In genomic region chr14:17623936-17624335, GRCm38 (mm10) we compare ENCODE assay signal across 15 mouse cellular contexts.
"Had no signal": no experiment of that assay in that cellular context is flagged by ENCODE, and none has a peak within 500 bp of the region (broad histone marks: within the 10 kb centered on the region; RNA-seq: fewer than 3 reads in every experiment).

No protein-coding gene starts in this region.

- H3K9ac ChIP-seq: kidney, embryonic 15.5 days; liver, embryonic 13.5 days; stomach, embryonic 15.5 days had no signal

- H3K4me1 ChIP-seq: kidney, embryonic 15.5 days; liver, embryonic 13.5 days; stomach, embryonic 15.5 days had no signal

- DNase-seq: kidney, adult 11 months; kidney, adult 8-10 months; kidney, postnatal 10 days; kidney, postnatal 36 days; layer of hippocampus, postnatal 36 days; liver, embryonic 13.5 days; lung, adult 2 months; lung, postnatal 14 days; lung, postnatal 4 days; right cerebral cortex, postnatal 25 days; spleen, adult 18-20 months; thymus, postnatal 25 days had no signal

- H3K4me3 ChIP-seq: kidney, embryonic 15.5 days; left cerebral cortex, adult 2 months; liver, embryonic 13.5 days; stomach, embryonic 15.5 days had no signal

- H3K27me3 ChIP-seq: kidney, embryonic 15.5 days; liver, embryonic 13.5 days; stomach, embryonic 15.5 days had no signal

- H3K27ac ChIP-seq: kidney, embryonic 15.5 days; left cerebral cortex, adult 2 months; liver, embryonic 13.5 days; stomach, embryonic 15.5 days had no signal

- H3K9me3 ChIP-seq: kidney, embryonic 15.5 days; liver, embryonic 13.5 days; stomach, embryonic 15.5 days had no signal

- H3K4me2 ChIP-seq: kidney, embryonic 15.5 days; liver, embryonic 13.5 days; stomach, embryonic 15.5 days had no signal

- H3K36me3 ChIP-seq: kidney, embryonic 15.5 days; liver, embryonic 13.5 days; stomach, embryonic 15.5 days had no signal
